Mouse (Mus musculus) adrenal gland, adult 8-10 months (tissue): ENCODE data around the gene Gm21698. TPM values are rescaled to one million over a fixed set of nuclear protein-coding genes. Genes with fewer than 3 reads are reported as not detected.
A peak's percentile ranks its signal among the peaks of the same experiment; 100 is the strongest.
"Not testable (repeated sequence)": the region's sequence is repeated elsewhere in the genome, so short reads cannot be mapped to it uniquely, and the experiment has no call there.

Source experiments
- DNase-seq: peaks from one replicate; pipeline ENCODE4 v3.0.0; 2022
- total RNA-seq, 4 experiments: library from RNA; stranded (reverse); gene quantifications; 2 replicates each; pipeline ENCODE4 v1.2.4; 2022

Gene Gm21698
- not detected for total RNA-seq

GRCm38 (mm10) chr5:25988550-25988949 is at the start of gene Gm21698:
TSS of gene Gm21698 (minus strand) at chr5:25988650.
- DNase-seq = not testable (repeated sequence)

GRCm38 (mm10) chr5:26022816-26023215 is 34.4 kb upstream of the Gm21698 start, which contains the start of gene Gm5862:
TSS of gene Gm5862 (minus strand) at chr5:26022916.
- not testable (repeated sequence) for DNase-seq

- DNase-seq = not testable (repeated sequence)
Observed at GRCm38 (mm10) chr5:26007697-26008096, 19.2 kb upstream of the Gm21698 start.

GRCm38 (mm10) chr5:26006937-26007695 is 18.7 kb upstream of the Gm21698 start:
- peak; percentile 16 for DNase-seq

GRCm38 (mm10) chr5:26004698-26005097 is 16.2 kb upstream of the Gm21698 start, which contains the start of gene Gm1979:
TSS of gene Gm1979 (minus strand) at chr5:26004798.
- not testable (repeated sequence) for DNase-seq

GRCm38 (mm10) chr5:25972563-25972962 is 15.9 kb downstream of the Gm21698 start, which contains the start of gene Gm21680:
TSS of gene Gm21680 (minus strand) at chr5:25972663.
- not testable (repeated sequence) for DNase-seq

GRCm38 (mm10) chr5:25957050-25957449 is 31.4 kb downstream of the Gm21698 start:
- not testable (repeated sequence) for DNase-seq

- DNase-seq = not testable (repeated sequence)
Observed at GRCm38 (mm10) chr5:25956611-25957010, 31.8 kb downstream of the Gm21698 start.

GRCm38 (mm10) chr5:25954317-25954716 is 34.1 kb downstream of the Gm21698 start, which contains the start of gene Gm21671:
TSS of gene Gm21671 (minus strand) at chr5:25954417.
- not testable (repeated sequence) for DNase-seq

GRCm38 (mm10) chr5:25945391-25945790 is 43.1 kb downstream of the Gm21698 start:
- DNase-seq = not testable (repeated sequence)

- DNase-seq = not testable (repeated sequence)
Observed at GRCm38 (mm10) chr5:25942281-25942680, 46.2 kb downstream of the Gm21698 start, which contains the start of gene Gm21663. TSS of gene Gm21663 (minus strand) at chr5:25942381.

Other genes starting within 250 kb of the Gm21698 start
- gene Actr3b, start 228.7 kb downstream of the Gm21698 start, total RNA-seq = 10 to 100 TPM; 11.1 to 13.8 (median 12.3) TPM
- not detected for gene Gm21663, start 46.3 kb downstream of the Gm21698 start, total RNA-seq
- gene Gm21671, start 34.2 kb downstream of the Gm21698 start, total RNA-seq = under 1 TPM in 2 of 4 experiments, not detected in 2; 0.15 to 0.17 TPM
- gene Gm21680, start 16.0 kb downstream of the Gm21698 start, total RNA-seq = not detected
- not detected for gene Gm1979, start 16.1 kb upstream of the Gm21698 start, total RNA-seq
- gene Gm5862, start 34.3 kb upstream of the Gm21698 start, total RNA-seq = not detected
- under 1 TPM in 1 of 4 experiments, not detected in 3; 0.20 TPM for gene Speer4a, start 50.9 kb upstream of the Gm21698 start, total RNA-seq
- under 1 TPM in 1 of 4 experiments, not detected in 3; 0.10 TPM for gene Gm7347, start 69.9 kb upstream of the Gm21698 start, total RNA-seq
- gene Gm10471, start 100.6 kb upstream of the Gm21698 start, total RNA-seq = not detected
- gene 5031410I06Rik, start 116.7 kb upstream of the Gm21698 start, total RNA-seq = under 1 TPM in 1 of 4 experiments, not detected in 3; 0.10 TPM
- gene Gm10220, start 132.8 kb upstream of the Gm21698 start, total RNA-seq = not detected